Mouse (Mus musculus) cerebellum, adult 8-10 months (tissue): ENCODE results near the gene 4933415A04Rik.
A peak's percentile ranks its signal among the peaks of the same experiment; 100 is the strongest.

Experiments used
- DNase-seq: peaks from one replicate; pipeline ENCODE4 v3.0.0; 2022

Gene 4933415A04Rik

DNA sequence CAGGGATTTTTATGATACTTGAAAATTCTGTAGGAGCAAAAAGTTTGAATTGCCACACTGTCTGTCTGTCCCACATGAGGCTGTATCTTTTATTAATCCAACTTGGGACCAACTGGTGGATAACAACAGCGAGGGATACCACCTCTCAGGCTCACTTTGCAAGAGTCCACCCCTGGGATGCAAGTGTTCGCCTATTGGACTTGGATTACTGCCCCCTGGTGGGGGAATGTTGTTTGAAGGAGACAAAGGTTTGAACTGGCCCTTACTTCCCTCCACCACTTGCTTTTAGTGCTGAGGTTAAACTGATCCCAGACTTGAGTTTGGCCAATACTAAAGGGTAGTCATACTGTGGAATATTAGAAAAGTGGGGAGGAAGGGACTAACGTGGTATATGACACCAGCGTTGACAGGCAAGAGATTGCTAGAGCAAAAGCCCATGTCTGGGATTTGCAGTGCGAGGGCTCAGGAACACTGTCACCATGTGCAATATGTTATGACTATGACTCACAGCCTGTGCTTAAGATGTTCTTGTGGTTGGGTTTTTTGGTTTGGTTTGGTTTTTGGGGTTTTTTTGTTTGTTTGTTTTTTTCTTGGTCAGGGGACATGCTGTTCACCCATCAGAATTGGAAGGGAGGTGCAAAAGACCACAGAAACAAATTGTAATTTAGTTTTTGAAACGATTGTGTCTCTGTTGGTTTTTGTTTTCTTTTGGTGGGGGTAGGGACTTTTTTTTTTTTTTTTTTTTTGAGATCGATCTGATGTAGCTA lies at the start of gene 4933415A04Rik:
Gene 4933415A04Rik, plus strand, starts transcription at position 717 of the 767 bp plus-strand sequence.
- peak; percentile 83 for DNase-seq

DNA sequence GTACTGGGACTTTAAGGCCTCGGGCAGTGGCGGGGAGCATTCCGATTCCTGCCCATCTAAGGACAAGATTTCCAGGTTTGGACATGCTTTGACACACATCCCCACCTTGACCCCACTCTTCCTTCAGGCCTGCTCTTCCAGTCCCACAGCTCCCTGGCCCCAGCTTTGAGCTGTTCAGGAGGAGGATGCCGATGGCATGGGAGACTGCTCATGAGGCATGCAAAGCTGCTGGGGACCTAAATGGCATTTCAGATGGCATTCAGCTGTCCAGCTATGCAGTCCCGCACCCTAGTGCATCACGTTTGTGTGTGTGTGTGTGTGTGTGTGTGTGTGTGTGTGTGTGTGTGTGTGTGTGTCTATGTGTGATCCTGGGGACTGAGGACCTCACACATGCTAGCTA lies 49.8 kb upstream of the 4933415A04Rik start:
- no peak for DNase-seq

DNA sequence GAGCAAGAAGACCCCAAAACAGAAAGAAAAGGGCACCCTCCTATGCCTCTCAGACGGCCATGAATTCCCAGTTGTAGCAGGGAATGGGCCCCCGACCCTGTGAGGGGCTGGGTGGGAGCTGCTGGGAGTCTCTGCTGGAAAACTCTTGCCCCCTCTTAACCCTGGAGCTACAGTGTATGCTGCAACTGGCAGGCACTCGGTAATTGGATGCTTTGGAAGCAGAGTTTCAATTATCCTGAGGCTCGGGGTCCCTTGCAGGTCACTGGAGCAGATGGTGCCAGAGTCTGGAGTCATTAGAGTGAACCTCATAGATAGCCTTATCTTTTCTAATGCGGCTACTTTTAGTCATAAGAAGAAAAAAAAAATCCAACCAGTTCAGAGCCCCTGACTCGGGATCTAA lies 47.0 kb upstream of the 4933415A04Rik start:
- DNase-seq = no peak

DNA sequence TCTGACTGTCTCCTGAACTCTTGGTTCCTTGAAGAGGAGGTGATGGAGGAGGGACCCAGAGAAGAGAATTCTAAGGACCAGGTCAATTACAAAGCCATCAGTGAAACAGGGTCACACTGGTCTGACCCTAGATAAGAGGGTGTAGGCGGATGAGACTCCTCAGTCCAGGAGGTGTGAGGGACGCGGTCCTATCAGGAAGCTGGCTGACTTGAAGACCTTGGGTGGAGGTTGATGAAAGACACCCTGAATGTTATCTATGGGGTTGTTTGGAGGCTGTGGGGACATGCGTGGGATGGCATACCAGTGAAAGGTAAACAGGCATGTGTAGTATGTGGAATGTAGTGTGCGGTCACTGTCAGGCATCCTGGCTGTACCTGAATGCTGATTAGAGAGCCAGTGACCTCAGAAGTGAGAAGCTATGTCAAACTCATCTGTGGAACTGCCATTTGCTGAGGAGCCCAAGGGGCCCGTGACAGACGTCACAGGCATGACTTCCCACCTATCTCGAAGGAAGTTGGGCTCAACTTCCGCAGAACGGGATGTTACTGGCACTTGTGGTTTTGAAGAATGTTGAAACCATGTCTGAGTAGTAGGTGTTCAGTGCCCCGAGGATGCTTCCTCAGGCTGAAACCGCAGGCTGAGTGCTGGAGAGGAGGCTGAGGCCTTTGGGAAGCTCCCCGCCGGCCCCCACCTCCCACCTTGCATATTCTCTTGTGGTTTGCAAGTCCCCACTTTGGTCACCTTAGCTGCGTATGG lies 43.0 kb upstream of the 4933415A04Rik start:
- DNase-seq = no peak

DNA sequence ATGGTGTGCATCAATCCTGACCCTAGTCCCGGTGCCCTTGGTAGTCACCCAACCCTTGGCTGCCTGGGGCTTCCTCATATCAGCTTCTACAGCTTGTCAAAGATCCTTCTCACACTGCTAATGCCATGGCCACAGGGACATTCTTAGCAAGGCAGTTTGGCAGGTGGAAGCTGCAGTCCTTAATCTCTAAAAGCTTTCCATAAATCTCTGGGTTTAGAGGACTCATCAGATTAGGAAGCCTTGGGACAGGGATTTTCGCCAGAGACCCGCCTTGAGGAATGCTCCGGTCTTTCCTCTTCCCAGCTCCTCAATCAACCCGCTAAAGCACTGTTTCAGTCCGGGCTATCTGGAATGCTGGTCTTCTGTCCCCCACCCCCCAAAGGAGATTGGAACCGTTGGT lies 42.0 kb upstream of the 4933415A04Rik start:
- no peak for DNase-seq

DNA sequence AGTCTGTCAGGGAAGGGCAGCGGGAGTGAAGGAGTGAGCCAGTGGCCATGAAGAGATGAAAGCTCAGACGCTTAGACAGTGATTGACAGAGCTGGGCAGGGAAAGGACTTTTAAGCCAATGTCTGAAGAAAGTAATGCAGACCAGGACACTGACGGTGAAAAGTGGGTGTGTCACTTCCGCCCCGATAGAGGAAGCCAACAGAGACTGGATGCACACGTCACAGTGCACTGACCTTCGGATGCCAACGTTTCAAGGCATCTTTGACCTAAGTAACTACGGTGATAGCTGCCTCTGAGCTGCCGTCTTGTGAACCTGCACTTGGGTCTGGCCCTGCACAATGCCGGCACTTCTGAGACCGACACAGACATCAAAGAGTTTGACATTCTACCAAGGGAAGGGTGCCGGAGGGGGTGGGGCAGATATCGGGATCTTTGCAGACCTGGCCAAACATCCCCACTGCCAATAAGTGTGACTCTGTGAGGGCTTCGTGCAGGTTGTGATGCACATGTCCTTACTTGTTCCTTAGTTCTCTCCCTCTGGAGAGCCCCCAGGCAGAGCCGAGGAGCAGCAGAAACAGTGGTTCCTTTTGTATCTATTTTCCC lies 40.9 kb upstream of the 4933415A04Rik start:
- no peak for DNase-seq

DNA sequence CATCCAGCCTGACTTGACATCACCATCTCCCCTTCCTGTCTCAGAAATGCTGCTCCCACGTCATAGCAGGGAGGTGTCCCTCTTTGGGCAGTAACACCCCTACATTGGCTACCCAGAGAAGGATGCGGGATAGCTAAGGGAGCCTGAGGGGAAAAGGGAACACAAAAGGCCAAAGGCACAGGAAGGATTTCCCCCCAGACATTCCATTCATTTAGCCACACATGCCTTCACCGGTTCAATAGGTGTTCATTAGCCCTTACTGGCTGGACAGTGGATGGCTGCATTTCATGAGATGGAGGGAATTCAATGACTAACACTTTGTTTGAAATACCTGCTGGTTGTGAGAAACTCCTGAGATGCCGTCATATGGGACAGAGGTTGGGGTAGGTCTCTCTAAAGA lies 40.2 kb upstream of the 4933415A04Rik start:
- no peak for DNase-seq

DNA sequence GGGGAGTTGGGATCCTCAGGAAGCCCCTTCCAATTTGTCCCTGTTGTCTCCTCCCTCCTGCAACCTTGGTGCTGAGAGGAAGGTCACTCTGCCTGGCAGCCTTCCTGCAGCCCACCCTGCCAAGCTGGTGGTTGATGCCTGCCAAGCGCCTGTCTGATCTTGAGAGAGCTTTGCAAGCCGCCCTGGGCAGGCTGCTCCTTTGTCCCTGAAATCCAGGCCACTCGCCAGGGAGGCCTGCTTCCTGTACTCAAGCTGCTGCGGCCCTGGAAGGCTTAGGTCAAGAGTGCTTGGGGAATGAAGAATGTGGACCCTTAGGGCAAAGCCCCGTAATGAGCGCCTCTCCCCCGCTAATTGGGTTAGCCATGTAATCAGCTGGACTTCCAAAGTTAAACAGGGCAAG lies 38.7 kb upstream of the 4933415A04Rik start:
- peak; percentile 79 for DNase-seq

DNA sequence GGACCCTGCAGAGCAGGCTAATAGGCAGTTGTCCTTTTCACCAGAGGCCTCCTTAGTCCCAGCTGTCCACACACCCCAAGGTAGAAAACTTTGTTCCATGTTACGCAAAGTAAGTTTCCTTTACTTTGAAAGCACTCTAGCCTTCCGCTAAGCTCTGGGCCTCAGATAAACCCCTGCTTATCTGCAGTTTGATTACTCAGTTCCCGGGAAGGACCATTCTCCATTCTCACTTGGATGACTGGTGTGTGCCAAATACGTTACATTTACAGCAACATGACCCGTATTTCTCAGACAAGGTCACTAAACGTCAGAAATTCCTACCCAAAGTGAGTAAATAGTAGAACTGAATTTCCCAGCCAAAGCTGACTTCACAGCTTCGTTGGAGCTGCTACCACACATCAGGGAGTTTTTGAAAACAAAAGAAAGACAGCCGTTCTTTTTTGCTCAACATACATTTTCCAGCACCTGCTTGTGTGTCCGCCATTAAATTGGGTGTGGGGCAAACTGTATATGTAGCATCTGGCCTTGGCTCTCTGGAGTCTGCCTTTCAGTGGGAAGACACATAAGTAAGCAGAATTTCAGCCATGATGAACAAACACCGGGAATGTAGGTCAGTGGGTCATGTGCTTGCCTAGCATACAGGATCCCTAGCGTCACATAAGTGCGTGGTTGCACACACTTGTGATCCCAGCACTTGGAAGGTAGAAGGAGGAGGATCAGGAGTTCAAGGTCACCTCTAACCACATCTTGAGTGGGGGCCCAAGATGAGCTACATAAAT lies 38.0 kb upstream of the 4933415A04Rik start:
- DNase-seq = no peak

DNA sequence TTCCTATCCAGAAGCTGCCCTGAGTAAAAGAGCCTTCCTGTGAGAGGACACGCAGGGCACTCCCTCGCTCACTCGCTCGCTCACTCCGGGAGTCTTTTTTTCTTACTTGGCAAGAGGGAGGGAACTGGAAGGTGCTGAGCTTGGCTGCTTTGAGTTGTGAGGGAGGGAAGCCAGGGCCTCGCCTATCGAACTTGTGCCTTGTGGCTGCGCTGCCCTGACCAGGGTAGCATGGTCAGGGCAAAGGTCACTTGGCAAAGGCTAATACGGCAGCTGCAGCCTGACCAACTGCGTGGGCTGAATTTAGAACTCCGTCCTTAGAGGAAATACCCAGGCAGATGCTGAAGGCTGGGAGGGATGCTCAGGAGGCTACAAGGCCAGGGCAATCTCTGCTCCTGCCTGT lies 37.1 kb upstream of the 4933415A04Rik start:
- DNase-seq = peak; percentile 34

DNA sequence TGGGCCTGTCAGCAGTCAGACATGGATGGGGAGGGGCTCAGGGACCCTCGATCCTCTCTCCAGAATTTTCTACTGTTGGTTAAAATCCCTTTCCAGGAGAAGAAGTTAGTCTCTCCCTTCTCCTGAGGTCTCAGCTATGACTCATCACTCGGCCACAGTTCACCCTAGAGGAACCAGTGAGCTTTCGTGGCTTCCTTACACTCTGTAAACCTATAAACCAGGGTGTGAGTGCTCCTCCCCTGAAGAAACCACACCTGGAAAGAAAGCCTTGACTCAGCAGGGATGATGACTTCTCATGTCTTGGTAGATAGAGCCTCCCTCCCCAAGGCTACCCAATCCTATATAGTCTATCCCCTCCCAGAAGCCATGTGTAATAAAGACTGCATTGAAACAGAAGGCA lies 35.1 kb upstream of the 4933415A04Rik start:
- DNase-seq = no peak

DNA sequence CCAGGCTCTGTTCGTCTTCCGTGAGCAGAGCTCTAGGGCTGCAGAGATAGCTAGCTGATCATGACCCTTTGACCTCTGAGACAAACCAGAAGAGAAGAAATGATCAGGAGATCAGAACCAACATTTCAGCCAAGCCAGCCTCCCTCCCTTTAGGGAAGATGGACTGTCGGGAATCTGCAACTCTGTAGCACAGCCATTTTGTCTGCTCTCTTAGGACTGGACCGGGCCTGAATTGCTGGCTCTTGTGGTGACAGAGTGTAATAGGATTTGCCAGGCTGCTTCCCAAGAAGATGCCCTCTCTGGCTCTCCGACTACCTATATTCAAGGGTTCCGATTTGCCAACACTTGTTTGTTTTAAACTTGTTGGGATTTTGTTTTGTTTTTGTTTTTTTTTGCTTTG lies 34.2 kb upstream of the 4933415A04Rik start:
- DNase-seq = no peak

DNA sequence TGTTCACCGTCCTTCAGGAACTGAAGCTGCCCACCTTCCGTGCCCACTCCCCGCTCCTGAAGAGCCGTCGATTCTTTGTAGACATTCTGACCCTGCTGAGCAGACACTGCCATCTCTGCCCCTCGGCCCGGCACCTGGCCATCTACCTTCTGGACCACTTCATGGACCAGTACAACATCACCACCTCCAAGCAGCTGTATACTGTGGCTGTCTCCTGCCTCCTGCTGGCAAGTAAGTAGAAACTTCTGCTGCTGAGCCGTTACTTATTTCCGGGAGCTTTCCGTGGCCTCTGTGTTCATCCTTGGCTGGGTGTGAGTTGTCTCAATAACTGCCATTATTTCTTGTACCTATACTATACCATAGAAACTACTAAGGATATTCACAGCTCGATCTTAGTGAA lies 30.3 kb upstream of the 4933415A04Rik start:
- DNase-seq = no peak

DNA sequence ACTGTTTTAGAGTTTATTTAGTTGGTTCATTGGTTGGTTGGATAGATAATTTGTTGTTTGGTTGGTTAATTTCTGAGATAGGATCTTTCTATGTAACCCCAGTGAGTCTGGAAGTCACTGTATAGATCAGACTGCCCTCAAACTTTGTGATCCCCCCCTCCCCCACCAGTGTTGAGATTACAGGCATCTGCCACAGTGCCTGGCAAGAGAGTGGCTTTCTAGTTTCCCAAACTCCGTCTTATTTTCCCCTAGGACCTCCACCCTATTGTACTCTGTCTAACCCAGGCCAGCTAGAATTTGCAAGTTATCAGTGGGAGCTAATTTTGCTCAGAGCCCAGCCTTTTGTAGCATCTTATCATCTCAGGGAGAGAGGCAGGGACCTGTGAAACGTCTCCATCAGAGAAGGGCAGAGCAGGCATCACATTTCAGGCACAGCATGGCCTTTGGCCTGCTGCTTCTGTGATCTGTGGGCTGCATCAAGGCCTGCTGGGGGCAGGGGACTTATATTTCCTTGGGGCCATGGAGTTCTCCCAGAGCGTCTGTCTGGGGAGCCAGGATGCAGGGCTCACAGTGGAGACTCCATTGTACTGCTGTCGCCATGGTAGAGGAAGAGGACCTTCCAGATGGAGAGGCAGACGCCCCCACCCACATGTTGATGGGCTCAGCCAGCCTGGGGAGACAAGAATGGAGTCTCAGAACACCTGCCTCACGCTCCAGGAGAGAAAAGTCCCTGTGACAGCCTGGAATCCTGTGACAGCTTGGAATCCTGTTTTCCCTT lies 27.1 kb upstream of the 4933415A04Rik start:
- no peak for DNase-seq

DNA sequence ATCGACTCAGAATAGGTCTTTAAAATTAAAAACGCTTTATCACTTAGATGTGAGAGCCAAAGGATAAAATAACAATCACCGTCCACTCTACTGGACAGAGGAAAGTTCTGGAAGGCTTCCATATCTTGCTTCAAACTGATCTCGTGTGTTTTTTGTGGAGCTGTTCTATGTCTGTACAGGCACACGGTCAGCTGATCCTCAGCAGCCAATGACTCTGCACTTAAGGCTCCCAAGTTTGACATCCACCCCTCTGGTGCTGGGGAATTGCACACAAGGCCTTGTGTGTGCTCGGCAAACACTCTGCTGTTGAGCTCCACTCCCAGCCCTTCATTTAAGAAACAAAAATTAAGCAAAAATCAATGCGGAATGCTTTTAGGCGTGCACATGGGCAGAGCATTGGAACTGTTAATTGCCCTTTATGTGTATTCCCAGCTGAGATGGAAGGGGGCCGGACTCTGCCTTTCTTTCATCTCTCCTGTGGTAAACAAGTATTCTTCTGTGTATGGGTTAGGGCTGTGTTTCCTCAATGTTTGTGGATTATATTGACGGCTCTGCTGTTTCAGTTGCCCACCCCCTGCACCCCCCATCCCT lies 23.1 kb upstream of the 4933415A04Rik start:
- no peak for DNase-seq

DNA sequence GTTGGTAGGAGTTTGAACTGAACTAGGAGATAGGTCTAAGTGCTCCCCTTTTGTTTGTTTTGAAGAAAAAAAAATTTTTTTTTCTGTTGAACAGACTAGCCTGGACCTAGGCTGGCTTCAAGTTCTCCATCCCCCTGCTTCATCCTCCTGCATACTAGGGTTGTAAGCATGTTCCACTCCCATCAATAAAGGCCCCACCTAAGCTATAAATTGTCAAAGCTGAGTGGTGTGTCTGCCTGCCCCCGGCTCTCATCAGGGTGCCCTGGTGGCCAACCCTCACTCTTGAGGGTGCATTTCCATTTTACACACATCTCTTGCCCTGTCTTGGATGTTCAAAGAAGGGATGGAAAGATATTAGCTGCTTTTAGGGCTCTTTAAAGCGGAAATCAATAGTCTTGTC lies 21.4 kb upstream of the 4933415A04Rik start:
- no peak for DNase-seq

DNA sequence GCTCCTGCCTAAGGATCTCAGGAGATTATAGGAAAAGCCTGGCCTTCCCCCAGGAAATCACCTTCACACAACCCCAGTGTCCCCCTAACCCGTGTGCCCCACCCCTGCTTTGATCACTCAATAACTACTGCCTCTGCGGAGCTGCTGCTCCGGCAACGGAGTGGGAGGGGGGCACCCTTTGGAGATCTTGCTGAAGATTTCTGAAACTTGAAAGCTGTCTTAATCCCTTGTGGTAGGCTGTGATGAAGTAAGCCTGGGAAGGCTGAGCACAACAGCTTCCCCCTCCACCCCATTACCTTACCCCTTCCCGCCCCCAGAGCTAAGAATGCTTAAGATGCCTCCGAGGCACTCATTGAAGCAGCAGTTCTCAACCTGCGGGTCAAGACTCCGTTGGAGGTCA lies 21.0 kb upstream of the 4933415A04Rik start:
- no peak for DNase-seq

DNA sequence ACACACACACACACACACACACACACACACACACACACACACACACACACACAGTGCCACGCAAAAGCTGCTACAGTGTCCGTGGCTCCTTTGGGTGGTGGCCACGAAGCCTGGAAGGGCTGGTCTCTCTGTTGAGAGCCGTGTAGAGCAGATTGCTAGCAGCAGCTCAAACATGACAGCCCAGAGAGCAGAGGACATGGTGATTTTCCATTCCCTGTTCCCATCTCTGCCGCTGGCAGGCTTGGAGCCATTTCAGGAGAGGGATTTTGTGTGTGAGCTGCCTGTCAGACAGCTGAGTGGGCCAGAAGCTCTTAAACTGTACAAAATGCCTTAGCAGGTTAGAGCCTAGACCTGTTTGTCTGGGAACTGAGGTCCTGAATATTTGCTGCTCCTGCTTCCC lies 20.1 kb upstream of the 4933415A04Rik start:
- DNase-seq = no peak

DNA sequence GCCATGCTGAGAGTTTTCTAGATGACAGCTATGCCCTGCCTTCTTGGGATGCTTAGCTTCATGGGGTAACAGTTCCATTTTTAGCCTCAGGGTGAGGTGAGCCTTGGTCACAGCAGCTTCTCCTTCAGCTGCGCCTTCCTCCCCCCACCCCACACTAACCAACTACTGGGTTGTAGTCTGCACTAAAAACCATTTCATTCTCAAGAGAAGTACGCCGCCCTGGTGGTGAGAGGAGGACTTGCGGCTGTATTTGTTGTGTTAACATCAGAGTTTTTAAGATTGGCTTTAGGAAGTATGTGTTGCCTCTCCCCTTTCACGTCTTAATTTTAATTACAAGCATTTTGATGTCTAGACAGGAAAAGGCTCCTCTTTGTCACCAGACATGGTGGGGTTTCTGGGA lies 18.6 kb upstream of the 4933415A04Rik start:
- no peak for DNase-seq

DNA sequence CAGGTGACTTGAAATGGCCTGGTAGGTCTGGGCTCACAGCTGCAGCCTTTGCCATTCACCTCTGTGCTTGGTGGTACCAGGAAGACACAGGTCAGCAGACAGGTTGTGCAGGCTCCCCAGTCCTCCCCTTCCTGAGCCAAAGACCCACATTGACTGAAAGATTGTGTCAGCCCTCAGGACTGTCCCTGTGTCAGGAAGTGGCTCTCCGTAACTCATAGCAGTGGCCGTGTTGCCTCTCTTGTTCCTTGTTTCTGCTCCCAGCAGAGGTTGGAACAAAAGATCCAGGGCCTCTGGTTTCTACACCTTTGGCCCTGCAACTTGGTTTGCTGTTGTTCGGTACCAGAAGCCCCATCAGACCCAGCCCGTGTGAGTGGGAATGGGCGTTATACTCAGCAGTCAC lies 17.7 kb upstream of the 4933415A04Rik start:
- no peak for DNase-seq

DNA sequence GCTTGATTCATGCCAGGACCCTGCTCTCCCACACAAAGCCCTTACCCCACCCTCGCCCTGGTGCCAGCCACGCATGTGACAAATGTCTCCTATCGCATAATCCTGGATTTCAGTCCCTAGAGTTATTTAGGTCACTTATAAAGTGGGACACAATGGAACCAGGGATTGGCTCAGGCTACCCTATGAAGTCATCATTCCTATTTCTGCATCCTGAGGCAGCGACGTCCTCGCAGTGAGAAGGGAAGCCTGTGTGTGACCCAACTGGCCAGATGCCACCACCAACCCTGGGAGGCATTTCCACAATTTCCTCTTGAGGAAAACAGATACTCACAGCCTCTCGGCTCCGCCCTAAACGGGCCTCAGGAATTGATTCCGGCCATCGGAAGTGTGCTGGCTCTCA lies 17.2 kb upstream of the 4933415A04Rik start:
- DNase-seq = peak; percentile 90

DNA sequence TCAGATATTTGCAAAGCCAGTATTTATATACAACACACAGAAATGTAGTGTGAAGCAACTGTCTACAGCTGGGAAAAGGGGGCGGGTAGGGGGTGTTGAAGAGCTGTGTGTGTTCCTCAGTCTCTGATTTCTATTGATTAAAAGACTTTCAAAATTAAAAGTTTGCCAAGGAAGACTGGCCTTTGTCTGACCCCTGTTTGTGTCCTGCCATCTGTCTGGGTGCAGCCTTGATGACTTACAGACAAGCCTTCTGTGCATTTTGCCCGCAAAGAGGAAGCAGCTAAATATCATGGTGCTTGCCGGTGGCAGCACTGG lies 11.8 kb upstream of the 4933415A04Rik start:
- no peak for DNase-seq
